In the genomic region with DNA sequence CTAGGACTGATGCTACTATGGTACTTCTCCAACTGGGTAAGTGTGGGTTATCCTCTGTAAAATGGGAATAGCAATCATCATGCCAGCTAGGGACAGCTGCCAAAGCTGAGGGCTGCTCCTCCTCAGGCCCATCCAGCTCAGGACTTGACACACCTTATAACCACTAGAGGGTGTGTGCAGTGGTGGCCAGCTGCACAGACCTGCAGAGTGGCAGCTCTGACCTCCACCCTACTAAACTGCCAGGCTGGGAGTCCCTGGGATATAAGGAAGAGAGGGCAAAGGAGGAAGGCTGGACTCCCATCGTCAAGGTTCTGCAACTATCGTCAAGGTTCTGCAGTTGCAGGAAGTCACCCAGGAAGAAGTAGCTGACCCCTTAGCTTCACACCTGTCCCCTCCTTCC, we compare ENCODE assay signal across 11 mouse cellular contexts. TPM values are rescaled to one million over a fixed set of nuclear protein-coding genes. Genes with fewer than 3 reads are reported as not detected.
DNase-seq lines count a peak whose midpoint lies in the region; ATAC-seq and TF ChIP-seq lines count a peak whose summit lies in the region.
"Had no signal": no experiment of that assay in that cellular context is flagged by ENCODE, and none has a peak within 500 bp of the region (broad histone marks: within the 10 kb centered on the region; RNA-seq: fewer than 3 reads in every experiment).

No protein-coding gene starts in this region.

- peak; percentile 62 for TF ChIP-seq CTCF in lung, embryonic 14.5 days (IDR thresholded peaks at IDR 0.05; ENCODE audit: low read depth)
- TF ChIP-seq CTCF in liver, postnatal 0 days (IDR thresholded peaks at IDR 0.05; ENCODE audit: low read depth), result peak; percentile 80

- H3K27ac ChIP-seq in lung, embryonic 14.5 days (ENCODE audit: low read depth), result peak overlapping the region; percentile 20; the same call in 1 of the 2 replicates
- no peak overlapping the region for H3K27ac ChIP-seq in liver, postnatal 0 days (ENCODE audit: low read depth)
- H3K27ac ChIP-seq: heart, embryonic 15.5 days; neural tube, embryonic 13.5 days had no signal

- no peak overlapping the region for H3K4me3 ChIP-seq in lung, embryonic 14.5 days (ENCODE audit: low read depth, low read length)
- no peak overlapping the region for H3K4me3 ChIP-seq in liver, postnatal 0 days (ENCODE audit: low read depth, low read length)
- H3K4me3 ChIP-seq: heart, embryonic 15.5 days; neural tube, embryonic 13.5 days had no signal

- TF ChIP-seq EP300 in liver, postnatal 0 days (IDR thresholded peaks at IDR 0.05; ENCODE audit: low read depth), result no peak

- no peak overlapping the region for H3K4me2 ChIP-seq in lung, embryonic 14.5 days
- H3K4me2 ChIP-seq in liver, postnatal 0 days (ENCODE audit: low read depth, low read length), result no peak overlapping the region
- H3K4me2 ChIP-seq: heart, embryonic 15.5 days; neural tube, embryonic 13.5 days had no signal

- no peaks in the 10 kb centered on the region for H3K36me3 ChIP-seq in lung, embryonic 14.5 days (ENCODE audit: insufficient read depth)
- H3K36me3 ChIP-seq in liver, postnatal 0 days (replicated peaks; ENCODE audit: insufficient read depth, low read length), result no peaks in the 10 kb centered on the region
- H3K36me3 ChIP-seq: heart, embryonic 15.5 days; neural tube, embryonic 13.5 days had no signal

- 20% methylated on average over 2 of the region's 2 CpGs for WGBS in lung, embryonic 14.5 days
- 4% methylated on average over 2 of the region's 2 CpGs for WGBS in liver, postnatal 0 days (ENCODE audit: insufficient replicate concordance)

- ATAC-seq in lung, embryonic 14.5 days (ENCODE audit: insufficient read depth), result no peak
- no peak for ATAC-seq in liver, postnatal 0 days

- no peak overlapping the region for H3K9ac ChIP-seq in lung, embryonic 14.5 days
- H3K9ac ChIP-seq in liver, postnatal 0 days (replicated peaks), result no peak overlapping the region
- H3K9ac ChIP-seq: heart, embryonic 15.5 days; neural tube, embryonic 13.5 days had no signal

- no peaks in the 10 kb centered on the region for H3K9me3 ChIP-seq in lung, embryonic 14.5 days (ENCODE audit: low read depth, low read length)
- no peaks in the 10 kb centered on the region for H3K9me3 ChIP-seq in liver, postnatal 0 days (ENCODE audit: low read length)
- H3K9me3 ChIP-seq: heart, embryonic 15.5 days; neural tube, embryonic 13.5 days had no signal

- peaks cover 7% of the 10 kb centered on the region; the same call in 1 of the 2 replicates for H3K4me1 ChIP-seq in lung, embryonic 14.5 days (ENCODE audit: insufficient read depth)
- peaks cover 31% of the 10 kb centered on the region for H3K4me1 ChIP-seq in liver, postnatal 0 days (ENCODE audit: insufficient read depth)

- H3K27me3 ChIP-seq in lung, embryonic 14.5 days (ENCODE audit: insufficient read depth, low read length), result no peaks in the 10 kb centered on the region
- H3K27me3 ChIP-seq in liver, postnatal 0 days (ENCODE audit: insufficient read depth, low read length), result peaks cover 27% of the 10 kb centered on the region
- H3K27me3 ChIP-seq: heart, embryonic 15.5 days had no signal

- DNase-seq in embryo, embryonic 10 days (ENCODE audit: low spot score), result peak; percentile 54
- no peak for DNase-seq in embryo, embryonic 11 days
- peak; percentile 37 for DNase-seq in lung, embryonic 14.5 days
- no peak for DNase-seq in lung, postnatal 25 days (ENCODE audit: low spot score)
- DNase-seq in heart, postnatal 4 days, result peak; percentile 41
- peak; percentile 37 for DNase-seq in liver, postnatal 0 days
- no peak for DNase-seq in gastrocnemius, adult 18-20 months (ENCODE audit: low spot score)
- DNase-seq in ovary, adult 18-20 months (ENCODE audit: low spot score), result no peak
- DNase-seq: layer of hippocampus, adult 9-11 months had no signal

RNA-seq across cellular contexts. Expression of a gene that starts 3.1 kb away (rescaled TPM):
- polyA plus RNA-seq in lung, embryonic 14.5 days (2014; fragmentation: Nextera tagmentation; extraction: Ambion mirVana), result 13.6 and 15.3 TPM in 2 replicates
- 10 to 100 TPM; 18.5 to 20.1 TPM for total RNA-seq in heart, postnatal 4 days (2021)
- 1.8 and 2.9 TPM in 2 replicates for polyA plus RNA-seq in liver, postnatal 0 days (2015; fragmentation: Nextera tagmentation; extraction: Ambion mirVana)
- 1 to 10 TPM; 5.1 TPM for total RNA-seq in gastrocnemius, adult 18-20 months (2021)

Comparison
In these comparisons a context has a peak if more than half of its experiments do, and no peak if none do; other contexts are left out.
1. DNase-seq: peak in embryo, embryonic 10 days (single experiment), lung, embryonic 14.5 days (single experiment), heart, postnatal 4 days (single experiment) and liver, postnatal 0 days (single experiment); none in embryo, embryonic 11 days (single experiment), lung, postnatal 25 days (single experiment), gastrocnemius, adult 18-20 months (single experiment) and ovary, adult 18-20 months (single experiment).